Mouse (Mus musculus): ENCODE results near the gene Tmem270. TPM values are rescaled to one million over a fixed set of nuclear protein-coding genes. Genes with fewer than 3 reads are reported as not detected.

Gene Tmem270
- total RNA-seq, 1 experiment = not detected

DNA sequence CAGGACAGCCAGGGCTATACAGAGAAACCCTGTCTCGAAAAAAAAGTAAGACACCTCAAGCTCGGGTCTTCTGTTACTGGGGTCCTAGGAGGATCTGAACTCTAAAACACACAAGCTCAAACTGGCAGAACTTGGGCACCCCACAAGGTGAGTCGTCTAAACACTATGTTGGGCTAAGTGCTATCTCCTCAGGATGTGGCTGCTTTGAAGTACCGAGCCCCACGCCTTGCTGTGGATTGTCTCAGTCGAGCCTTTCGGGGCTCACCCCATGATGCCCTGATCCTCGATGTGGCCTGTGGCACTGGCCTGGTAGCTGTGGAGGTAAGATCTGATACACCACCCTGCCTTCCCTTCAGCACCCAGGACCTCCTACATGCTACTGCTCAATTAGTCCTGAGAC lies 26.7 kb upstream of the Tmem270 start:
- H3K4me3 ChIP-seq (ENCODE audit: insufficient read depth in 1 of 2, low read depth in 1 of 2, low read length in 2 of 2, poor library complexity in 1 of 2, severe bottlenecking in 1 of 2) = peak overlapping the region in 1 of 2 experiments; percentile 25; a peak in 1 of 4 replicates
- H3K36me3 ChIP-seq (ENCODE audit: control insufficient read depth, insufficient read depth, low read length, poor library complexity, severe bottlenecking) = peaks cover 26% of the 10 kb centered on the region
- H3K9ac ChIP-seq (ENCODE audit: insufficient read depth, low read depth, low read length, poor library complexity, severe bottlenecking) = no peak overlapping the region
- H3K9me3 ChIP-seq (ENCODE audit: control insufficient read depth, insufficient read depth, low read depth, low read length) = no peaks in the 10 kb centered on the region
- in situ Hi-C loops (cut with MboI; ENCODE audit: low sequenced_read_pairs in 2 of 2, unreplicated experiment in 2 of 2) = no loop called here
- H3K27ac ChIP-seq (ENCODE audit: insufficient read depth, low read depth, low read length, poor library complexity, severe bottlenecking) = peak overlapping the region; percentile 65; the same call in 1 of the 2 replicates
- no peak for DNase-seq (ENCODE audit: low read depth, low spot score)
- peaks cover 0 to 7% of the 10 kb centered on the region in 2 experiments; a peak in 2 of 4 replicates for H3K4me1 ChIP-seq (ENCODE audit: control insufficient read depth in 2 of 2, insufficient read depth in 2 of 2, low read length in 2 of 2, poor library complexity in 1 of 2)
- TF ChIP-seq ZC3H11A (IDR thresholded peaks at IDR 0.05; ENCODE audit: borderline replicate concordance, low read depth, low read length) (no peak), HCFC1 (IDR thresholded peaks at IDR 0.05; ENCODE audit: borderline replicate concordance, insufficient read depth, low read length) (no peak), MAFK (IDR thresholded peaks at IDR 0.05; ENCODE audit: insufficient read depth, low read depth, low read length) (no peak), ZNF384 (IDR thresholded peaks at IDR 0.05; ENCODE audit: low read depth, low read length) (no peak), CHD2 (IDR thresholded peaks at IDR 0.05; ENCODE audit: low read depth, low read length) (no peak)

DNA sequence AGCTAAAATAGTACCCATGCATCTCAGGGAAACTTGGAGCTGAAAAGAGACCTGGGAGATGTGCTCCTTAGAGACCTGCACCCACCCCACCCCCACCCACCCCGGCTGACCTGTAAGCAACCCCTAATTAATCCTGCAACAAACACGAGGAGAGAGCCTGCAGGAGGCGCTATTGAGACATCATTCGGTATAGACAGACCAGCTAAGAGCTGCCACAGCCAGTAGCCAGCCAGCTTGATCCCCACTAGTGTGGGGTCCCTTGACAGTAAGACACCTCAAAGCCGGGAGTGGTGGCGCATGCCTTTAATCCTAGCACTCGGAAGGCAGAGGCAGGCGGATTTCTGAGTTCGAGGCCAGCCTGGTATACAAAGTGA lies 26.4 kb upstream of the Tmem270 start:
- peak overlapping the region; percentile 95 for H3K9ac ChIP-seq (ENCODE audit: insufficient read depth, low read depth, low read length, poor library complexity, severe bottlenecking)
- H3K27ac ChIP-seq (ENCODE audit: insufficient read depth, low read depth, low read length, poor library complexity, severe bottlenecking) = peak overlapping the region; percentile 86
- H3K4me3 ChIP-seq (ENCODE audit: insufficient read depth in 1 of 2, low read depth in 1 of 2, low read length in 2 of 2, poor library complexity in 1 of 2, severe bottlenecking in 1 of 2) = peak overlapping the region; percentile 94 to 100
- peaks cover under 1 to 7% of the 10 kb centered on the region in 2 experiments for H3K4me1 ChIP-seq (ENCODE audit: control insufficient read depth in 2 of 2, insufficient read depth in 2 of 2, low read length in 2 of 2, poor library complexity in 1 of 2)
- H3K9me3 ChIP-seq (ENCODE audit: control insufficient read depth, insufficient read depth, low read depth, low read length) = no peaks in the 10 kb centered on the region
- in situ Hi-C loops (cut with MboI; ENCODE audit: low sequenced_read_pairs in 2 of 2, unreplicated experiment in 2 of 2) = no loop called here
- DNase-seq (ENCODE audit: low read depth, low spot score) = peak; percentile 96
- peaks cover 26% of the 10 kb centered on the region for H3K36me3 ChIP-seq (ENCODE audit: control insufficient read depth, insufficient read depth, low read length, poor library complexity, severe bottlenecking)
- TF ChIP-seq ZC3H11A (IDR thresholded peaks at IDR 0.05; ENCODE audit: borderline replicate concordance, low read depth, low read length) = no peak
- TF ChIP-seq HCFC1 (IDR thresholded peaks at IDR 0.05; ENCODE audit: borderline replicate concordance, insufficient read depth, low read length) = no peak
- no peak for TF ChIP-seq CHD2 (IDR thresholded peaks at IDR 0.05; ENCODE audit: low read depth, low read length)
- TF ChIP-seq MAFK (IDR thresholded peaks at IDR 0.05; ENCODE audit: insufficient read depth, low read depth, low read length) = no peak
- no peak for TF ChIP-seq ZNF384 (IDR thresholded peaks at IDR 0.05; ENCODE audit: low read depth, low read length)

DNA sequence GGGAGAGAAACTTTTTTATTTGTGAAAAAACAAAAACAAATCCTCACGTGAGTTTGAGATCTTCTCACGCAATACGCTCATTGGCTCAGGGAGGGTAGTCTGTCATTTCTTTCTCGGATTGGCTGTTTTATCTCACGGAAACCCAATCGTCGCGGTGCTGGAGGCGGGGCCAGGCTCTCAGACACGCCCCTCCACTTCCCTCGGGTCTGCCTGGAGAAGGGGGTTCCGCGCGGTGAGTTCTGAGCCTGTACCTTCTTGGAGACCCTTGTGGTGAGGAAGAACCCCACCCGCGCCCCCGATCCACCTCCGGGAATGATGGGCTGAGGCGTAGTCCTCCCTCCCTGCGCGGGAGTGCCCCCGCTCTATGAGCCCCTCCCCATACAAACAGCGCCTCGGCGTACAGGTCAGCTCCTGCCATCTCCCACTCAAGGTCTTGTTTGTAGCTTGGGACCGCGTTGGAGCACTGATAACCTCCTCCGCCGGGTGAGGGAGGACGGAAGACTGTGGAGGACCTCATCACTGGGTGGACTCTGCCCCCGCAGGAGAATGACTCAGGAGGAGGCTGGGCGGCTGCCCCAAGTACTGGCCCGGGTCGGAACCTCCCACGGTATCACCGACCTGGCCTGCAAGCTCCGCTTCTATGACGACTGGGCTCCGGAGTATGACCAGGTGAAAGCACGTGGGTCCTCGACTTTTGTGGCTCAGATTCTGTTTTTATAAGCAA lies 25.8 kb upstream of the Tmem270 start, which contains the start of gene Mettl27:
Mettl27 (plus strand) TSS at position 190 of the 724 bp plus-strand sequence.
- H3K4me3 ChIP-seq (ENCODE audit: insufficient read depth in 1 of 2, low read depth in 1 of 2, low read length in 2 of 2, poor library complexity in 1 of 2, severe bottlenecking in 1 of 2) = peak within 1 kb of the TSS; percentile 94 to 100
- no peaks in the 10 kb centered on the region for H3K9me3 ChIP-seq (ENCODE audit: control insufficient read depth, insufficient read depth, low read depth, low read length)
- H3K36me3 ChIP-seq (ENCODE audit: control insufficient read depth, insufficient read depth, low read length, poor library complexity, severe bottlenecking) = peaks cover 26% of the 10 kb centered on the region
- in situ Hi-C loops (cut with MboI; ENCODE audit: low sequenced_read_pairs in 2 of 2, unreplicated experiment in 2 of 2) = no loop called here
- peaks cover 2 to 3% of the 10 kb centered on the region in 2 experiments for H3K4me1 ChIP-seq (ENCODE audit: control insufficient read depth in 2 of 2, insufficient read depth in 2 of 2, low read length in 2 of 2, poor library complexity in 1 of 2)
- peak within 1 kb of the TSS; percentile 86 for H3K27ac ChIP-seq (ENCODE audit: insufficient read depth, low read depth, low read length, poor library complexity, severe bottlenecking)
- H3K9ac ChIP-seq (ENCODE audit: insufficient read depth, low read depth, low read length, poor library complexity, severe bottlenecking) = peak within 1 kb of the TSS; percentile 95
- TF ChIP-seq CHD2 (IDR thresholded peaks at IDR 0.05; ENCODE audit: low read depth, low read length) (peak; percentile 38; the same call in 1 of the 2 replicates), ZNF384 (IDR thresholded peaks at IDR 0.05; ENCODE audit: low read depth, low read length) (peak; percentile 46; the same call in 1 of the 2 replicates), HCFC1 (IDR thresholded peaks at IDR 0.05; ENCODE audit: borderline replicate concordance, insufficient read depth, low read length) (no peak), MAFK (IDR thresholded peaks at IDR 0.05; ENCODE audit: insufficient read depth, low read depth, low read length) (no peak), ZC3H11A (IDR thresholded peaks at IDR 0.05; ENCODE audit: borderline replicate concordance, low read depth, low read length) (no peak)
- peak; percentile 93 for DNase-seq (ENCODE audit: low read depth, low spot score)

DNA sequence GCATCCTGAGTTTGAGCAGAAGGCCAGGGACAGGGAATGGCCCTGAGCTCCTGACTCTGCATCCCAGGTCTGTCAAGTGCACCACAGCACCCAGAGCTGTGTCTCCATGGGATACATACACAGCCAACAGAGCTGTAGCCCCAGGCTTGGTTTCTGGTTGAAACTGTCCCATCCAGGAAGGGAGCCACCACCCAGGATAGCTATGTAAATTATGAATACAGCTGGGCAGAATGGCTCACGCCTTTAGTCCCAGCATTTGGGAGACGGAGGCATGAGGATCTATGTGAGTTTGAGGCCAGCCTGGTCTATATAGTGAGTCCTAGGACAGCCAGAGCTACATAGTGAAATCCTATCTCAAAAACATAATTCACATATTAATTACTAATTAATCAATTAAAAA lies 23.5 kb upstream of the Tmem270 start:
- Histone ChIP-seq H3K9me3 (ENCODE audit: control insufficient read depth, insufficient read depth, low read depth, low read length) (no peaks in the 10 kb centered on the region), H3K9ac (ENCODE audit: insufficient read depth, low read depth, low read length, poor library complexity, severe bottlenecking) (no peak overlapping the region), H3K4me3 (ENCODE audit: insufficient read depth in 1 of 2, low read depth in 1 of 2, low read length in 2 of 2, poor library complexity in 1 of 2, severe bottlenecking in 1 of 2) (no peak overlapping the region), H3K4me1 (ENCODE audit: control insufficient read depth in 2 of 2, insufficient read depth in 2 of 2, low read length in 2 of 2, poor library complexity in 1 of 2) (peaks cover 10 to 11% of the 10 kb centered on the region in 2 experiments), H3K27ac (ENCODE audit: insufficient read depth, low read depth, low read length, poor library complexity, severe bottlenecking) (no peak overlapping the region), H3K36me3 (ENCODE audit: control insufficient read depth, insufficient read depth, low read length, poor library complexity, severe bottlenecking) (peaks cover 17% of the 10 kb centered on the region)
- no peak for DNase-seq (ENCODE audit: low read depth, low spot score)
- TF ChIP-seq MAFK (IDR thresholded peaks at IDR 0.05; ENCODE audit: insufficient read depth, low read depth, low read length) (no peak), HCFC1 (IDR thresholded peaks at IDR 0.05; ENCODE audit: borderline replicate concordance, insufficient read depth, low read length) (no peak), ZC3H11A (IDR thresholded peaks at IDR 0.05; ENCODE audit: borderline replicate concordance, low read depth, low read length) (no peak), CHD2 (IDR thresholded peaks at IDR 0.05; ENCODE audit: low read depth, low read length) (no peak), ZNF384 (IDR thresholded peaks at IDR 0.05; ENCODE audit: low read depth, low read length) (no peak)
- in situ Hi-C loops (cut with MboI; ENCODE audit: low sequenced_read_pairs in 2 of 2, unreplicated experiment in 2 of 2) = no loop called here
